Mouse (Mus musculus): ENCODE measurements around the gene Oxld1. TPM values are rescaled to one million over a fixed set of nuclear protein-coding genes. Genes with fewer than 3 reads are reported as not detected.

Oxld1 gene
- polyA plus RNA-seq, 1 experiment from 2014 or later = 23.2 TPM

GRCm38 (mm10) chr11:120444106-120444505, 13.8 kb downstream of the Oxld1 start:
- 64% methylated on average over 6 of the region's 6 CpGs for WGBS
- Histone ChIP-seq H3K4me1 (ENCODE audit: control insufficient read depth, insufficient read depth, low read length) (no peaks in the 10 kb centered on the region), H3K9me3 (replicated peaks; ENCODE audit: control insufficient read depth, low read length) (no peaks in the 10 kb centered on the region), H3K27ac (ENCODE audit: low read length) (no peak overlapping the region), H3K36me3 (ENCODE audit: control insufficient read depth, insufficient read depth) (no peaks in the 10 kb centered on the region), H3K4me2 (ENCODE audit: low read depth, low read length) (no peak overlapping the region), H3K27me3 (ENCODE audit: control insufficient read depth, insufficient read depth, low read length) (no peaks in the 10 kb centered on the region), H3K9ac (ENCODE audit: low read length) (no peak overlapping the region), H3K4me3 (ENCODE audit: low read length) (no peak overlapping the region)
- ATAC-seq (replicated peaks; ENCODE audit: extremely low read depth, insufficient read depth, low FRiP score) = no peak

GRCm38 (mm10) chr11:120442765-120443280, 15.0 kb downstream of the Oxld1 start:
- 88% methylated on average over 3 of the region's 3 CpGs for WGBS
- no peak for ATAC-seq (replicated peaks; ENCODE audit: extremely low read depth, insufficient read depth, low FRiP score)
- no peak overlapping the region for H3K27ac ChIP-seq (ENCODE audit: low read length)
- no peak overlapping the region for H3K4me2 ChIP-seq (ENCODE audit: low read depth, low read length)
- no peaks in the 10 kb centered on the region for H3K27me3 ChIP-seq (ENCODE audit: control insufficient read depth, insufficient read depth, low read length)
- no peaks in the 10 kb centered on the region for H3K36me3 ChIP-seq (ENCODE audit: control insufficient read depth, insufficient read depth)
- H3K9ac ChIP-seq (ENCODE audit: low read length) = no peak overlapping the region
- H3K4me1 ChIP-seq (ENCODE audit: control insufficient read depth, insufficient read depth, low read length) = no peaks in the 10 kb centered on the region
- H3K4me3 ChIP-seq (ENCODE audit: low read length) = no peak overlapping the region
- H3K9me3 ChIP-seq (replicated peaks; ENCODE audit: control insufficient read depth, low read length) = no peaks in the 10 kb centered on the region

- 82% methylated on average over 3 of the region's 3 CpGs for WGBS
- H3K9me3 ChIP-seq (replicated peaks; ENCODE audit: control insufficient read depth, low read length) = no peaks in the 10 kb centered on the region
- no peak within 1 kb of the TSS for H3K9ac ChIP-seq (ENCODE audit: low read length)
- no peaks in the 10 kb centered on the region for H3K4me1 ChIP-seq (ENCODE audit: control insufficient read depth, insufficient read depth, low read length)
- no peak for ATAC-seq (replicated peaks; ENCODE audit: extremely low read depth, insufficient read depth, low FRiP score)
- no peak within 1 kb of the TSS for H3K4me2 ChIP-seq (ENCODE audit: low read depth, low read length)
- no peaks in the 10 kb centered on the region for H3K27me3 ChIP-seq (ENCODE audit: control insufficient read depth, insufficient read depth, low read length)
- H3K36me3 ChIP-seq (ENCODE audit: control insufficient read depth, insufficient read depth) = no peaks in the 10 kb centered on the region
- no peak within 1 kb of the TSS for H3K27ac ChIP-seq (ENCODE audit: low read length)
- H3K4me3 ChIP-seq (ENCODE audit: low read length) = no peak within 1 kb of the TSS
Measured at GRCm38 (mm10) chr11:120442344-120442743, 15.5 kb downstream of the Oxld1 start, which contains the start of gene Tspan10. TSS of gene Tspan10 (plus strand) at chr11:120442644.

- Histone ChIP-seq H3K4me3 (ENCODE audit: low read length) (peak overlapping the region; percentile 98), H3K4me1 (ENCODE audit: control insufficient read depth, insufficient read depth, low read length) (peaks cover 11% of the 10 kb centered on the region), H3K9ac (ENCODE audit: low read length) (peak overlapping the region; percentile 96), H3K4me2 (ENCODE audit: low read depth, low read length) (peak overlapping the region; percentile 81), H3K27ac (ENCODE audit: low read length) (peak overlapping the region; percentile 81), H3K27me3 (ENCODE audit: control insufficient read depth, insufficient read depth, low read length) (no peaks in the 10 kb centered on the region), H3K9me3 (replicated peaks; ENCODE audit: control insufficient read depth, low read length) (no peaks in the 10 kb centered on the region), H3K36me3 (ENCODE audit: control insufficient read depth, insufficient read depth) (peaks cover 10% of the 10 kb centered on the region)
- no peak for ATAC-seq (replicated peaks; ENCODE audit: extremely low read depth, insufficient read depth, low FRiP score)
- 24% methylated on average over 12 of the region's 12 CpGs for WGBS
Measured at GRCm38 (mm10) chr11:120437857-120438385, 19.9 kb downstream of the Oxld1 start.

GRCm38 (mm10) chr11:120437152-120437856, 20.6 kb downstream of the Oxld1 start, which contains the start of gene Nploc4:
TSS of gene Nploc4 (minus strand) at chr11:120437708.
- Histone ChIP-seq H3K9me3 (replicated peaks; ENCODE audit: control insufficient read depth, low read length) (no peaks in the 10 kb centered on the region), H3K4me1 (ENCODE audit: control insufficient read depth, insufficient read depth, low read length) (peaks cover 11% of the 10 kb centered on the region), H3K9ac (ENCODE audit: low read length) (peak within 1 kb of the TSS; percentile 96), H3K27ac (ENCODE audit: low read length) (peak within 1 kb of the TSS; percentile 81), H3K36me3 (ENCODE audit: control insufficient read depth, insufficient read depth) (peaks cover 16% of the 10 kb centered on the region), H3K27me3 (ENCODE audit: control insufficient read depth, insufficient read depth, low read length) (no peaks in the 10 kb centered on the region), H3K4me3 (ENCODE audit: low read length) (peak within 1 kb of the TSS; percentile 98), H3K4me2 (ENCODE audit: low read depth, low read length) (peak within 1 kb of the TSS; percentile 81)
- WGBS = under 1% methylated on average over 67 of the region's 77 CpGs
- ATAC-seq (replicated peaks; ENCODE audit: extremely low read depth, insufficient read depth, low FRiP score) = peak; percentile 89

- WGBS = 94% methylated on average over 3 of the region's 3 CpGs
- H3K9ac ChIP-seq (ENCODE audit: low read length) = no peak overlapping the region
- H3K36me3 ChIP-seq (ENCODE audit: control insufficient read depth, insufficient read depth) = peaks cover 49% of the 10 kb centered on the region
- H3K27me3 ChIP-seq (ENCODE audit: control insufficient read depth, insufficient read depth, low read length) = no peaks in the 10 kb centered on the region
- no peak overlapping the region for H3K4me2 ChIP-seq (ENCODE audit: low read depth, low read length)
- H3K4me1 ChIP-seq (ENCODE audit: control insufficient read depth, insufficient read depth, low read length) = peaks cover 6% of the 10 kb centered on the region
- no peaks in the 10 kb centered on the region for H3K9me3 ChIP-seq (replicated peaks; ENCODE audit: control insufficient read depth, low read length)
- ATAC-seq (replicated peaks; ENCODE audit: extremely low read depth, insufficient read depth, low FRiP score) = no peak
- no peak overlapping the region for H3K27ac ChIP-seq (ENCODE audit: low read length)
- no peak overlapping the region for H3K4me3 ChIP-seq (ENCODE audit: low read length)
Measured at GRCm38 (mm10) chr11:120426727-120427126, 31.1 kb downstream of the Oxld1 start.

GRCm38 (mm10) chr11:120423569-120424295, 34.1 kb downstream of the Oxld1 start:
- H3K27me3 ChIP-seq (ENCODE audit: control insufficient read depth, insufficient read depth, low read length) = no peaks in the 10 kb centered on the region
- peaks cover 6% of the 10 kb centered on the region for H3K4me1 ChIP-seq (ENCODE audit: control insufficient read depth, insufficient read depth, low read length)
- H3K36me3 ChIP-seq (ENCODE audit: control insufficient read depth, insufficient read depth) = peaks cover 52% of the 10 kb centered on the region
- no peaks in the 10 kb centered on the region for H3K9me3 ChIP-seq (replicated peaks; ENCODE audit: control insufficient read depth, low read length)
- 0 out of 2 replicates have a peak, but pooled peaks have one; percentile 32 for ATAC-seq (replicated peaks; ENCODE audit: extremely low read depth, insufficient read depth, low FRiP score)
- no peak overlapping the region; the same call in 1 of the 2 replicates for H3K9ac ChIP-seq (ENCODE audit: low read length)
- 68% methylated on average over 9 of the region's 9 CpGs for WGBS
- H3K4me3 ChIP-seq (ENCODE audit: low read length) = no peak overlapping the region
- no peak overlapping the region for H3K4me2 ChIP-seq (ENCODE audit: low read depth, low read length)
- peak overlapping the region; percentile 67 for H3K27ac ChIP-seq (ENCODE audit: low read length)

GRCm38 (mm10) chr11:120422651-120423568, 35.0 kb downstream of the Oxld1 start:
- no peak for ATAC-seq (replicated peaks; ENCODE audit: extremely low read depth, insufficient read depth, low FRiP score)
- no peak overlapping the region for H3K4me3 ChIP-seq (ENCODE audit: low read length)
- no peak overlapping the region; the same call in 1 of the 2 replicates for H3K9ac ChIP-seq (ENCODE audit: low read length)
- H3K36me3 ChIP-seq (ENCODE audit: control insufficient read depth, insufficient read depth) = peaks cover 49% of the 10 kb centered on the region
- peaks cover 6% of the 10 kb centered on the region for H3K4me1 ChIP-seq (ENCODE audit: control insufficient read depth, insufficient read depth, low read length)
- no peak overlapping the region for H3K4me2 ChIP-seq (ENCODE audit: low read depth, low read length)
- peak overlapping the region; percentile 67 for H3K27ac ChIP-seq (ENCODE audit: low read length)
- no peaks in the 10 kb centered on the region for H3K9me3 ChIP-seq (replicated peaks; ENCODE audit: control insufficient read depth, low read length)
- 68% methylated on average over 13 of the region's 13 CpGs for WGBS
- no peaks in the 10 kb centered on the region for H3K27me3 ChIP-seq (ENCODE audit: control insufficient read depth, insufficient read depth, low read length)
